ENCODE assay signal across 20 mouse cellular contexts in genomic region chr11:101330961-101331360, GRCm38 (mm10). TPM values are rescaled to one million over a fixed set of nuclear protein-coding genes. Genes with fewer than 3 reads are reported as not detected.
DNase-seq lines count a peak whose midpoint lies in the region; ATAC-seq and TF ChIP-seq lines count a peak whose summit lies in the region.
"Not testable (repeated sequence)": the region's sequence is repeated elsewhere in the genome, so short reads cannot be mapped to it uniquely, and the experiment has no call there.
"Had no signal": no experiment of that assay in that cellular context is flagged by ENCODE, and none has a peak within 500 bp of the region (broad histone marks: within the 10 kb centered on the region; RNA-seq: fewer than 3 reads in every experiment).

No protein-coding gene starts in this region.

- ATAC-seq in embryonic facial prominence, embryonic 15.5 days (ENCODE audit: insufficient number of reproducible peaks, low FRiP score, low TSS enrichment, low read depth); heart, embryonic 14.5 days (ENCODE audit: insufficient number of reproducible peaks, insufficient read depth, low FRiP score, low read depth); intestine, embryonic 15.5 days; kidney, postnatal 0 days (replicated peaks; ENCODE audit: low FRiP score, low read depth); lung, embryonic 14.5 days (ENCODE audit: insufficient read depth): not testable (repeated sequence)

- intact Hi-C loops in heart, adult 2 months (cut with DNase I) = loop anchor here (1.0 kb wide), 1 partner anchor 29 kb away; no protein-coding TSS in a partner anchor

- H3K27me3 ChIP-seq in embryonic facial prominence, embryonic 15.5 days; heart, adult 2 months (ENCODE audit: control insufficient read depth, insufficient read depth, low read length); heart, embryonic 14.5 days (ENCODE audit: control insufficient read depth, insufficient read depth, low read length); intestine, embryonic 15.5 days (replicated peaks); kidney, postnatal 0 days (ENCODE audit: insufficient read depth, low read length); lung, embryonic 14.5 days (ENCODE audit: insufficient read depth, low read length); small intestine, adult 2 months (ENCODE audit: control insufficient read depth, insufficient read depth, low read length); testis, adult 2 months (ENCODE audit: control insufficient read depth, insufficient read depth, low read length): not testable (repeated sequence)

- not testable (repeated sequence) for TF ChIP-seq POLR2A in heart, adult 2 months (IDR thresholded peaks at IDR 0.05; ENCODE audit: insufficient read depth, low read depth, low read length); small intestine, adult 2 months (IDR thresholded peaks at IDR 0.05; ENCODE audit: low read depth, low read length); testis, adult 2 months (IDR thresholded peaks at IDR 0.05; ENCODE audit: control insufficient read depth, low read depth, low read length)

- H3K27ac ChIP-seq in embryonic facial prominence, embryonic 15.5 days (replicated peaks) = peak overlapping the region; percentile 55; the same call in 1 of the 2 replicates
- peak overlapping the region; percentile 72 for H3K27ac ChIP-seq in heart, adult 2 months
- H3K27ac ChIP-seq in heart, embryonic 14.5 days (replicated peaks in 1 of 2; ENCODE audit: control insufficient read depth in 1 of 2, insufficient read depth in 1 of 2, low read depth in 2 of 2, low read length in 2 of 2) = peak overlapping the region; percentile 10; a peak in 1 of 4 replicates
- peak overlapping the region; percentile 44; the same call in 1 of the 2 replicates for H3K27ac ChIP-seq in intestine, embryonic 15.5 days
- H3K27ac ChIP-seq in kidney, postnatal 0 days = peak overlapping the region; percentile 48; the same call in 1 of the 2 replicates
- H3K27ac ChIP-seq in lung, embryonic 14.5 days (ENCODE audit: low read depth) = 0 out of 2 replicates have a peak overlapping the region, but pooled peaks have one; percentile 8
- H3K27ac ChIP-seq in small intestine, adult 2 months (ENCODE audit: insufficient read depth, low read depth, low read length) = peak overlapping the region; percentile 56
- H3K27ac ChIP-seq in testis, adult 2 months (ENCODE audit: control insufficient read depth, insufficient read depth, low read depth, low read length) = peak overlapping the region; percentile 68

- not testable (repeated sequence) for TF ChIP-seq CTCF in heart, adult 2 months (IDR thresholded peaks at IDR 0.05); kidney, postnatal 0 days (IDR thresholded peaks at IDR 0.05; ENCODE audit: low read depth); lung, embryonic 14.5 days (IDR thresholded peaks at IDR 0.05; ENCODE audit: low read depth); small intestine, adult 2 months (IDR thresholded peaks at IDR 0.05; ENCODE audit: extremely low read depth, insufficient read length, insufficient replicate concordance, low read depth, low read length); testis, adult 2 months (IDR thresholded peaks at IDR 0.05; ENCODE audit: control insufficient read depth, insufficient read depth, insufficient replicate concordance, low read depth, low read length)

- H3K4me2 ChIP-seq in embryonic facial prominence, embryonic 15.5 days (replicated peaks); heart, embryonic 14.5 days (ENCODE audit: low read length); lung, embryonic 14.5 days: not testable (repeated sequence)
- 0 out of 2 replicates have a peak overlapping the region, but pooled peaks have one; percentile 19 for H3K4me2 ChIP-seq in intestine, embryonic 15.5 days (replicated peaks)
- H3K4me2 ChIP-seq in kidney, postnatal 0 days (ENCODE audit: low read length) = peak overlapping the region; percentile 21; the same call in 1 of the 2 replicates

- DNase-seq in heart, adult 2 months; kidney, postnatal 0 days (ENCODE audit: low spot score); lung, embryonic 14.5 days: not testable (repeated sequence)

- not testable (repeated sequence) for H3K4me3 ChIP-seq in embryonic facial prominence, embryonic 15.5 days (replicated peaks); heart, embryonic 14.5 days (ENCODE audit: control insufficient read depth in 1 of 2, insufficient read depth in 1 of 2, low read depth in 1 of 2, low read length in 2 of 2); intestine, embryonic 15.5 days (replicated peaks); kidney, postnatal 0 days (replicated peaks; ENCODE audit: low read depth, low read length); lung, embryonic 14.5 days (ENCODE audit: low read depth, low read length)
- peak overlapping the region; percentile 40 for H3K4me3 ChIP-seq in heart, adult 2 months
- peak overlapping the region; percentile 51 for H3K4me3 ChIP-seq in small intestine, adult 2 months (ENCODE audit: low read depth, low read length)
- peak overlapping the region; percentile 41 for H3K4me3 ChIP-seq in testis, adult 2 months (ENCODE audit: control insufficient read depth, low read depth, low read length)

- not testable (repeated sequence) for TF ChIP-seq EP300 in heart, adult 2 months (IDR thresholded peaks at IDR 0.05; ENCODE audit: insufficient read depth, low read depth, low read length)

- WGBS in embryonic facial prominence, embryonic 15.5 days = 75% methylated on average over 6 of the region's 6 CpGs
- 39% methylated on average over 6 of the region's 6 CpGs for WGBS in heart, adult 2 months
- 59% methylated on average over 6 of the region's 6 CpGs for WGBS in heart, embryonic 14.5 days
- 68% methylated on average over 6 of the region's 6 CpGs for whole genome bisulfite sequencing in intestine, embryonic 15.5 days
- WGBS in kidney, postnatal 0 days = 78% methylated on average over 6 of the region's 6 CpGs
- 63% methylated on average over 6 of the region's 6 CpGs for WGBS in lung, embryonic 14.5 days
- WGBS in small intestine, adult 2 months = 65% methylated on average over 6 of the region's 6 CpGs

- not testable (repeated sequence) for H3K79me2 ChIP-seq in heart, adult 2 months (replicated peaks; ENCODE audit: control insufficient read depth, insufficient read depth, low read length)

- H3K9ac ChIP-seq in embryonic facial prominence, embryonic 15.5 days; heart, embryonic 14.5 days (ENCODE audit: low read length); intestine, embryonic 15.5 days; kidney, postnatal 0 days (ENCODE audit: low read depth, low read length); lung, embryonic 14.5 days: not testable (repeated sequence)
- peak overlapping the region; percentile 28 for H3K9ac ChIP-seq in heart, adult 2 months (ENCODE audit: low read depth, low read length)

- peaks cover 18% of the 10 kb centered on the region; the same call in 1 of the 2 replicates for H3K4me1 ChIP-seq in embryonic facial prominence, embryonic 15.5 days
- not testable (repeated sequence) for H3K4me1 ChIP-seq in heart, adult 2 months (ENCODE audit: control insufficient read depth, insufficient read depth, low read length); intestine, embryonic 15.5 days (replicated peaks); kidney, postnatal 0 days (replicated peaks; ENCODE audit: insufficient read depth, low read length); lung, embryonic 14.5 days (ENCODE audit: insufficient read depth); small intestine, adult 2 months (ENCODE audit: control insufficient read depth, insufficient read depth, insufficient read length, low read length); testis, adult 2 months (ENCODE audit: control insufficient read depth, insufficient read depth, low read length)
- peaks cover 7 to 12% of the 10 kb centered on the region in 2 experiments for H3K4me1 ChIP-seq in heart, embryonic 14.5 days (ENCODE audit: control insufficient read depth in 2 of 2, insufficient read depth in 2 of 2, low read length in 2 of 2)

- not testable (repeated sequence) for H3K36me3 ChIP-seq in embryonic facial prominence, embryonic 15.5 days; heart, adult 2 months (ENCODE audit: control insufficient read depth, insufficient read depth, low read length); heart, embryonic 14.5 days (ENCODE audit: control insufficient read depth, insufficient read depth, low read length); intestine, embryonic 15.5 days; kidney, postnatal 0 days (ENCODE audit: insufficient read depth, low read length); lung, embryonic 14.5 days (ENCODE audit: insufficient read depth); small intestine, adult 2 months (ENCODE audit: control insufficient read depth, insufficient read depth, low read length); testis, adult 2 months (ENCODE audit: control insufficient read depth, insufficient read depth, low read length)

- not testable (repeated sequence) for H3K9me3 ChIP-seq in embryonic facial prominence, embryonic 15.5 days (replicated peaks); heart, embryonic 14.5 days (ENCODE audit: control insufficient read depth, low read length); intestine, embryonic 15.5 days; kidney, postnatal 0 days (replicated peaks; ENCODE audit: low read length); lung, embryonic 14.5 days (ENCODE audit: low read depth, low read length)

RNA-seq across cellular contexts. Expression of gene Aoc3, which starts 0.6 kb away (rescaled TPM):
- 0.77 and 0.94 TPM in 2 replicates for polyA plus RNA-seq in embryonic facial prominence, embryonic 15.5 days (2015; fragmentation: Nextera tagmentation; extraction: Ambion mirVana)
- total RNA-seq in heart, adult 2 months (2021) = 10 to 100 TPM; 11.5 to 13.3 TPM
- 21.8 and 22.0 TPM in 2 replicates for polyA plus RNA-seq in heart, adult 2 months (2012; rRNA removed)
- polyA plus RNA-seq in heart, embryonic 14.5 days (2014; fragmentation: Nextera tagmentation; extraction: Ambion mirVana) = 1.4 and 1.9 TPM in 2 replicates
- polyA plus RNA-seq in intestine, embryonic 15.5 days (2015; fragmentation: Nextera tagmentation; extraction: Ambion mirVana) = 2.1 and 2.7 TPM in 2 replicates
- 1.8 and 2.0 TPM in 2 replicates for polyA plus RNA-seq in kidney, postnatal 0 days (2015; fragmentation: Nextera tagmentation; extraction: Ambion mirVana)
- 0.62 and 0.83 TPM in 2 replicates for polyA plus RNA-seq in lung, embryonic 14.5 days (2014; fragmentation: Nextera tagmentation; extraction: Ambion mirVana)
- polyA plus RNA-seq in small intestine, adult 2 months (2012; rRNA removed) = 6.6 and 8.9 TPM in 2 replicates
- 4.2 and 4.4 TPM in 2 replicates for polyA plus RNA-seq in testis, adult 2 months (2012; rRNA removed)
- total RNA-seq: granulocyte monocyte progenitor cell, adult 5-6 weeks had no signal
- polyA plus RNA-seq: forebrain, embryonic 13.5 days; hindbrain, embryonic 11.5 days had no signal

RNA-seq across cellular contexts. Expression of gene Aoc2, which starts 6.1 kb away (rescaled TPM):
- polyA plus RNA-seq in embryonic facial prominence, embryonic 15.5 days (2015; fragmentation: Nextera tagmentation; extraction: Ambion mirVana) = 1.1 and 1.6 TPM in 2 replicates
- 1 to 10 TPM; 1.6 to 2.2 TPM for total RNA-seq in heart, adult 2 months (2021)
- 1.9 and 2.3 TPM in 2 replicates for polyA plus RNA-seq in heart, adult 2 months (2012; rRNA removed)
- 0.55 and 0.84 TPM in 2 replicates for polyA plus RNA-seq in heart, embryonic 14.5 days (2014; fragmentation: Nextera tagmentation; extraction: Ambion mirVana)
- 1.2 and 1.3 TPM in 2 replicates for polyA plus RNA-seq in intestine, embryonic 15.5 days (2015; fragmentation: Nextera tagmentation; extraction: Ambion mirVana)
- polyA plus RNA-seq in kidney, postnatal 0 days (2015; fragmentation: Nextera tagmentation; extraction: Ambion mirVana) = 0.37 and 0.58 TPM in 2 replicates
- polyA plus RNA-seq in lung, embryonic 14.5 days (2014; fragmentation: Nextera tagmentation; extraction: Ambion mirVana) = 1.5 TPM in 2 replicates
- 2.7 and 5.9 TPM in 2 replicates for polyA plus RNA-seq in small intestine, adult 2 months (2012; rRNA removed)
- 4.7 TPM in 2 replicates for polyA plus RNA-seq in testis, adult 2 months (2012; rRNA removed)

RNA-seq across cellular contexts. Expression of gene Psme3, which starts 14.9 kb away (rescaled TPM):
- 124 and 126 TPM in 2 replicates for polyA plus RNA-seq in embryonic facial prominence, embryonic 15.5 days (2015; fragmentation: Nextera tagmentation; extraction: Ambion mirVana)
- total RNA-seq in heart, adult 2 months (2021) = 100 to 1,000 TPM in 1 of 2 experiments, 10 to 100 TPM in 1; 81.9 to 112 TPM
- polyA plus RNA-seq in heart, adult 2 months (2012; rRNA removed) = 55.5 and 69.1 TPM in 2 replicates
- polyA plus RNA-seq in heart, embryonic 14.5 days (2014; fragmentation: Nextera tagmentation; extraction: Ambion mirVana) = 62.5 and 66.5 TPM in 2 replicates
- polyA plus RNA-seq in intestine, embryonic 15.5 days (2015; fragmentation: Nextera tagmentation; extraction: Ambion mirVana) = 137 and 147 TPM in 2 replicates
- polyA plus RNA-seq in kidney, postnatal 0 days (2015; fragmentation: Nextera tagmentation; extraction: Ambion mirVana) = 102 and 104 TPM in 2 replicates
- 118 and 123 TPM in 2 replicates for polyA plus RNA-seq in lung, embryonic 14.5 days (2014; fragmentation: Nextera tagmentation; extraction: Ambion mirVana)
- polyA plus RNA-seq in small intestine, adult 2 months (2012; rRNA removed) = 19.9 and 36.7 TPM in 2 replicates
- polyA plus RNA-seq in testis, adult 2 months (2012; rRNA removed) = 59.1 and 74.5 TPM in 2 replicates

RNA-seq across cellular contexts. Expression of gene Becn1, which starts 28.9 kb away (rescaled TPM):
- polyA plus RNA-seq in embryonic facial prominence, embryonic 15.5 days (2015; fragmentation: Nextera tagmentation; extraction: Ambion mirVana) = 141 and 143 TPM in 2 replicates
- 10 to 100 TPM; 86.3 to 86.5 TPM for total RNA-seq in heart, adult 2 months (2021)
- 36.1 and 43.7 TPM in 2 replicates for polyA plus RNA-seq in heart, adult 2 months (2012; rRNA removed)
- 134 and 149 TPM in 2 replicates for polyA plus RNA-seq in heart, embryonic 14.5 days (2014; fragmentation: Nextera tagmentation; extraction: Ambion mirVana)
- 132 and 143 TPM in 2 replicates for polyA plus RNA-seq in intestine, embryonic 15.5 days (2015; fragmentation: Nextera tagmentation; extraction: Ambion mirVana)
- polyA plus RNA-seq in kidney, postnatal 0 days (2015; fragmentation: Nextera tagmentation; extraction: Ambion mirVana) = 156 and 165 TPM in 2 replicates
- polyA plus RNA-seq in lung, embryonic 14.5 days (2014; fragmentation: Nextera tagmentation; extraction: Ambion mirVana) = 149 and 154 TPM in 2 replicates
- polyA plus RNA-seq in small intestine, adult 2 months (2012; rRNA removed) = 157 and 163 TPM in 2 replicates
- 111 and 116 TPM in 2 replicates for polyA plus RNA-seq in testis, adult 2 months (2012; rRNA removed)

RNA-seq across cellular contexts. Expression of gene G6pc, which starts 36.4 kb away (rescaled TPM):
- not detected in 2 replicates for polyA plus RNA-seq in embryonic facial prominence, embryonic 15.5 days (2015; fragmentation: Nextera tagmentation; extraction: Ambion mirVana)
- not detected for total RNA-seq in heart, adult 2 months (2021)
- 0.15 TPM in 1 of 2 replicates, not detected in the other for polyA plus RNA-seq in heart, adult 2 months (2012; rRNA removed)
- polyA plus RNA-seq in heart, embryonic 14.5 days (2014; fragmentation: Nextera tagmentation; extraction: Ambion mirVana) = not detected in 2 replicates
- polyA plus RNA-seq in intestine, embryonic 15.5 days (2015; fragmentation: Nextera tagmentation; extraction: Ambion mirVana) = 0.30 and 0.39 TPM in 2 replicates
- polyA plus RNA-seq in kidney, postnatal 0 days (2015; fragmentation: Nextera tagmentation; extraction: Ambion mirVana) = 23.2 and 37.0 TPM in 2 replicates
- not detected in 2 replicates for polyA plus RNA-seq in lung, embryonic 14.5 days (2014; fragmentation: Nextera tagmentation; extraction: Ambion mirVana)
- 8.8 and 9.7 TPM in 2 replicates for polyA plus RNA-seq in small intestine, adult 2 months (2012; rRNA removed)
- not detected in 2 replicates for polyA plus RNA-seq in testis, adult 2 months (2012; rRNA removed)
- total RNA-seq: ES-E14; forebrain, postnatal 0 days; gastrocnemius, adult 18-20 months; gastrocnemius, postnatal 25 days; granulocyte monocyte progenitor cell, adult 5-6 weeks; heart, postnatal 36 days had no signal
- polyA plus RNA-seq: cerebellum, adult 2 months; embryonic facial prominence, embryonic 10.5 days; forebrain, embryonic 13.5 days; forebrain, postnatal 0 days; heart, embryonic 12.5 days; hindbrain, embryonic 11.5 days; hindbrain, embryonic 15.5 days had no signal

Comparison
In these comparisons a context has a peak if more than half of its experiments do, and no peak if none do; other contexts are left out.
1. H3K27ac ChIP-seq: peak in every context shown above with its lines; median percentile 72 in heart, adult 2 months; 68 in testis, adult 2 months; 56 in small intestine, adult 2 months; 55 in embryonic facial prominence, embryonic 15.5 days; 48 in kidney, postnatal 0 days; 44 in intestine, embryonic 15.5 days; 10 in heart, embryonic 14.5 days; 8 in lung, embryonic 14.5 days.